Mouse (Mus musculus): ENCODE results near the gene Mybl2. TPM values are rescaled to one million over a fixed set of nuclear protein-coding genes. Genes with fewer than 3 reads are reported as not detected.
A peak's percentile ranks its signal among the peaks of the same experiment; 100 is the strongest.

Mybl2 gene
- total RNA-seq, 1 experiment from 2014 or later: 25.9 TPM

DNA sequence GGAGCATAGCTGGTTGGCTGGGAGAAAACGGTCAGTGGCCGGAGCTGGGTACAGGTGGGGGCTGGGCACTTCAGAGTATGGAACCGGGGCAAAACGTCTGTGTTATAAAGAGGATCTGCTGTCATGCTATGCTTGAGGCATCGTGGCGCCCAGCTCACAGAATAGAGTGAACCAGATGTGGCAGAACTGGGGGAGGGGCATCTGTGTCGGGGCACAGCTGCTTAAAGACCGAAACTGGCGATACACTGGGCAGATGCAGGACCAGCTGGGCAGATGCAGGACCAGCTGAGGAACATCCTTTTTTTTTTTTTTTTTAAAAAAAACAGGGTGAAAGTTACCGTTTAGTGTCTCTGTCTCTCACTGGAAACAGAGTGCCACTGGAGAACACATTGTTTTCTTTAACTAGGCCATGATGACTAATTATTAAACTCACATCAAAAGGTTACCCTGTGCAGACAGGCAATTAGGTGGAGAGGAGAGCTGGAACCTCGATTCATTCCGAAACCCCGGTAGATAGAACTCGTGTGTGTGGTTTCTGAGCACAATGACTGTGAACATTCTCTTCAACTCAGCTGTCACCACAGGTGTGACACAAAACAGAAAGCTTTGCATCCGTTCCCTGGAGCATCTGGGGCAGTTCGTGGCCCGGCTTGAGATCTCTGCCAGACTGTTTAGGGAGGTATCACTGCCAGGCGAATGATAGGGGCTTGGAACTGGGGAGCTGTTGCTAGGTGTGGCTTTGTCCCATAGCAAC is 48.6 kb downstream of the Mybl2 start:
- ATAC-seq (replicated peaks; ENCODE audit: low read depth, poor library complexity, severe bottlenecking): no peak

GRCm38 (mm10) chr2:163104086-163104770 is 49.7 kb downstream of the Mybl2 start:
- ATAC-seq (replicated peaks; ENCODE audit: low read depth, poor library complexity, severe bottlenecking): no peak

DNA sequence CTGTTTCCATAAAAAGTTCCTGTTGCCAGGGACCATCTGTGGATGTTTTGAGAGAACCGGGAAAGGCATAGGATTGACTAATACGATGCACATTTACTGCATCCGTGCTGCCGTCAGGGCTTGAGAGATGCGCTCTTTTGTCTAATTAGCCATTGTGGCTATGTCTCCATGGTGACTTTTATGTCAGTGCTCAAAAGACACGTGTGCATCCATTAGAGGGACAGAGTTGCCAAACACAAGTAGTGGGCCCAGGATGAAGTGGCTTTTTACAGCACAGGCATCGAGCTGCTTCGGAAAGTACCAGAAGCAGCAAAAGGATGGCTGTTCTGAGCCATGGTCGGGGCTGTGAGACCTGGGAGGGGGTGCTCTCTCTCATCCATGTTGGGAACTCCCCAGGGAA is 53.9 kb downstream of the Mybl2 start:
- no peak for ATAC-seq (replicated peaks; ENCODE audit: low read depth, poor library complexity, severe bottlenecking)

- ATAC-seq (replicated peaks; ENCODE audit: low read depth, poor library complexity, severe bottlenecking): no peak
These were observed 56.2 kb downstream of the Mybl2 start for GRCm38 (mm10) chr2:163110706-163111105.

DNA sequence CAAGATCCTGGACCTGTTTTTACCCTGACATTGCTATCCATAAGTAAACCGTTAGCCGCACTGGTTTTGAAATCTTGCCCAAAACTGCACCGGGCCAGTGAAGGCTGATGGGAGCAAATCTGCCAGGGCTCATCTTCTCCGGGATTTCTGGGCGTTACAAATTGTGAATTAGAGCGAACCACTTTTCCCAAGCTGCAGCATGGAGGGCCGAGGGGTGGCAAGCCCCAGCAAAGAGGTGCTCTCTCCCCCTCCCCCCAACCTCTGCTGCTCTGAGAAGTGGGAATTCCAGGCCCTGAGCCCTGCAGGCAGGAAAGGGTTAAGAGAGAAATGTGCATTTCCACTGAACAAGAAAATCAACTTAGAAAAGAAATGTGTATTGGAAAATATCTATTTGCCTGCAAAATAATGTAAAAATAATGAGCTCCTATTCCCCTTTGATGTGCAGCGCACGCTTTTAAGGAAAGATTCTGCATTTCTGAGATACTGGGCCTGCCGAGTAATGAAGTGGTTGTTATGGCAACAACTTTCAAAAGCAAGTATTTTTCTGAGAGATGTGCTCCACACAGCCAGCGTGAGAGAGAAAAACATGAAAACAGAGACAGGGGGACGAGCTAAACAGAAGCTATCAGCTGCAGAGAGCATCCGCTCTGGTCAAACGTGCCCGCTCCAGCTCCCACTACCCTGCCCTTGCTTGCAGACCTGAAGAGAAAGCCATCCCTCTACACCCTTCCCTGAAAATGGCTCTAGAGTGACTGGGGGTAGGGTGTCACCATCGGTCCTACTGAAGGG is 57.1 kb downstream of the Mybl2 start:
- no peak for ATAC-seq (replicated peaks; ENCODE audit: low read depth, poor library complexity, severe bottlenecking)

- no peak for ATAC-seq (replicated peaks; ENCODE audit: low read depth, poor library complexity, severe bottlenecking)
These were observed 66.3 kb downstream of the Mybl2 start for GRCm38 (mm10) chr2:163120626-163121352.

GRCm38 (mm10) chr2:163121353-163121660 is 66.8 kb downstream of the Mybl2 start:
- 0 out of 2 replicates have a peak, but pooled peaks have one; percentile 30 for ATAC-seq (replicated peaks; ENCODE audit: low read depth, poor library complexity, severe bottlenecking)

GRCm38 (mm10) chr2:163122319-163122718 is 67.8 kb downstream of the Mybl2 start:
- ATAC-seq (replicated peaks; ENCODE audit: low read depth, poor library complexity, severe bottlenecking): peak; percentile 37

GRCm38 (mm10) chr2:163123496-163123895 is 69.0 kb downstream of the Mybl2 start:
- no peak for ATAC-seq (replicated peaks; ENCODE audit: low read depth, poor library complexity, severe bottlenecking)

GRCm38 (mm10) chr2:163130837-163131236 is 76.3 kb downstream of the Mybl2 start:
- no peak for ATAC-seq (replicated peaks; ENCODE audit: low read depth, poor library complexity, severe bottlenecking)

GRCm38 (mm10) chr2:163132314-163132713 is 77.8 kb downstream of the Mybl2 start:
- no peak for ATAC-seq (replicated peaks; ENCODE audit: low read depth, poor library complexity, severe bottlenecking)

Other genes with a start within 250 kb of the Mybl2 start
- gene Srsf6, start 123.2 kb upstream of the Mybl2 start, total RNA-seq (2017): 264 and 289 TPM in 2 replicates
- not detected in 2 replicates for gene L3mbtl1, start 111.2 kb upstream of the Mybl2 start, total RNA-seq (2017)
- 1.1 TPM in 1 of 2 replicates, not detected in the other for gene Sgk2, start 67.4 kb upstream of the Mybl2 start, total RNA-seq (2017)
- 24.3 and 29.8 TPM in 2 replicates for gene Ift52, start 37.3 kb upstream of the Mybl2 start, total RNA-seq (2017)
- not detected in 2 replicates for gene Gtsf1l, start 33.2 kb downstream of the Mybl2 start, total RNA-seq (2017)
- gene Tox2, start 148.4 kb downstream of the Mybl2 start, total RNA-seq (2017): not detected in 2 replicates